Mouse (Mus musculus) ES-Bruce4 (cell line): ENCODE results near the gene Ksr2.

ENCODE experiments used
- CTCF ChIP-seq: IDR thresholded peaks from one replicate; pipeline ENCODE4 v1.8.1; 2011; ENCODE audit warnings: low read depth, low read length
- POLR2A ChIP-seq: IDR thresholded peaks from one replicate; pipeline ENCODE4 v1.8.1; 2011; ENCODE audit warnings: low read length; ENCODE audit not compliant: insufficient read depth

GRCm38 (mm10) chr5:117593273-117593672 is 179.5 kb downstream of the Ksr2 start:
- no peak for TF ChIP-seq CTCF
- TF ChIP-seq POLR2A = no peak
